Mouse (Mus musculus) T-cell, adult 2 months (primary cell): ENCODE data around the gene Dbnl.

Source experiments
- DNase-seq: peaks from one replicate; pipeline ENCODE4 v3.0.0; 2022; ENCODE audit warnings: low spot score

The Dbnl gene

GRCm38 (mm10) chr11:5788056-5789014 lies at the start of gene Dbnl:
Gene Dbnl (plus strand): TSS chr11:5788488.
- peak; percentile 99 for DNase-seq

- no peak for DNase-seq
These were observed 49.2 kb upstream of the Dbnl start for GRCm38 (mm10) chr11:5738888-5739632.

GRCm38 (mm10) chr11:5739846-5740245 lies 48.4 kb upstream of the Dbnl start:
- no peak for DNase-seq

- DNase-seq: no peak
These were observed 47.7 kb upstream of the Dbnl start for GRCm38 (mm10) chr11:5740599-5740964.

- peak; percentile 81 for DNase-seq
These were observed 47.2 kb upstream of the Dbnl start for GRCm38 (mm10) chr11:5740965-5741627.

- DNase-seq: no peak
These were observed 46.2 kb upstream of the Dbnl start for GRCm38 (mm10) chr11:5742106-5742505.

- DNase-seq: no peak
These were observed 43.3 kb upstream of the Dbnl start for GRCm38 (mm10) chr11:5744951-5745350.

- no peak for DNase-seq
These were observed 34.5 kb upstream of the Dbnl start for GRCm38 (mm10) chr11:5753755-5754154.

- peak; percentile 95 for DNase-seq
These were observed 26.3 kb upstream of the Dbnl start, which contains the start of gene Urgcp for GRCm38 (mm10) chr11:5761820-5762632. Gene Urgcp (minus strand): TSS chr11:5762376.

GRCm38 (mm10) chr11:5762633-5762982 lies 25.7 kb upstream of the Dbnl start:
- no peak for DNase-seq

- DNase-seq: no peak
These were observed 22.3 kb upstream of the Dbnl start for GRCm38 (mm10) chr11:5766019-5766418.

- no peak for DNase-seq
These were observed 9.8 kb upstream of the Dbnl start for GRCm38 (mm10) chr11:5778481-5778880.

- DNase-seq: no peak
These were observed 8.2 kb upstream of the Dbnl start for GRCm38 (mm10) chr11:5780035-5780499.

GRCm38 (mm10) chr11:5782199-5782944 lies 5.9 kb upstream of the Dbnl start:
- no peak for DNase-seq

GRCm38 (mm10) chr11:5785732-5786131 lies 2.6 kb upstream of the Dbnl start:
- no peak for DNase-seq

GRCm38 (mm10) chr11:5787671-5788055 lies 625 bp upstream of the Dbnl start:
- no peak for DNase-seq

- peak; percentile 48 for DNase-seq
These were observed 924 bp downstream of the Dbnl start for GRCm38 (mm10) chr11:5789071-5789753.

GRCm38 (mm10) chr11:5789754-5790333 lies 1.6 kb downstream of the Dbnl start:
- no peak for DNase-seq

GRCm38 (mm10) chr11:5790431-5790830 lies 2.1 kb downstream of the Dbnl start:
- no peak for DNase-seq

- no peak for DNase-seq
These were observed 7.0 kb downstream of the Dbnl start for GRCm38 (mm10) chr11:5795290-5795689.
